Mouse (Mus musculus): Measurements from ENCODE around the gene Tmem50b.

Tmem50b gene

GRCm38 (mm10) chr16:91609501-91610245 is 12.1 kb upstream of the Tmem50b start:
- DNase-seq: peak; percentile 26 to 75

GRCm38 (mm10) chr16:91606958-91607357 is 9.4 kb upstream of the Tmem50b start:
- no peak for DNase-seq

DNA sequence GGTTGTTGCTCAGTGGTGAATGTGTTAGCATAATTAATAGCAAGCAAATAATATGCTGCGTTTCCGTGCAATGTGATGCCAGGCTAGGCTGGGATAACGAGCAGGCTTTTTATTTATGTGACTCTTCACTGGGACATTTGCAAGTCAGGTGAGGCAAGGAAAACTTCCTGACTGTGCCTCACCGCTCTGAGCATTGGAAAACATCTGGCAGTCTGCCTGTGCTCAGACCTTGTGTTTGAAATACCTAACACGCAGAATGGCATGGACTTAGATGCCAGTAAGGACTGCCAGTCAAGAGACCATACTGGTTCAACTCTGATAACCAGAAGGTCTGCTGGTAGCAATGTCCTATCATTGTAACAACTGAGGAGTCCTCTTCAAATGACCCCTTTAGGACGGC is 7.6 kb upstream of the Tmem50b start:
- no peak for DNase-seq

DNA sequence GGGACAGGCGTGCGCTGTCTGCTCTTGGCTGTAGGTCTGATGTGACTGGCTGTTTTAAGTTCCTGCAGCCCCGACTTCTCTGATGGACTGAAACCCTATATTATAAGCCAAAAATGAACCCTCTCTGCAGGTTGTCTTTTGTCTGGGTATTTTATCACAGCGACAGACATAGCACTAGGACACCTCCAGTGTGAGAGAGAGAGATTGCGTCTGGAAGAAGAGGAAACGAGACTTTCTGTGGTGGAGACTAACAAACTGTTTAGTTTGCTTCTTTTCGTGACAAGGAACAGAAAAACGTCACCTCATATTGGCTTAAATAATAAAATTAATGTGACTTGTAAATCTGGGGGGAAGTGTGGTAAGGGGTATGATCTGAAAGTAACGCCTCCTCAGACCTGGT is 4.1 kb upstream of the Tmem50b start:
- no peak for DNase-seq

- DNase-seq: no peak
Measured at GRCm38 (mm10) chr16:91601081-91601480, 3.5 kb upstream of the Tmem50b start.

DNA sequence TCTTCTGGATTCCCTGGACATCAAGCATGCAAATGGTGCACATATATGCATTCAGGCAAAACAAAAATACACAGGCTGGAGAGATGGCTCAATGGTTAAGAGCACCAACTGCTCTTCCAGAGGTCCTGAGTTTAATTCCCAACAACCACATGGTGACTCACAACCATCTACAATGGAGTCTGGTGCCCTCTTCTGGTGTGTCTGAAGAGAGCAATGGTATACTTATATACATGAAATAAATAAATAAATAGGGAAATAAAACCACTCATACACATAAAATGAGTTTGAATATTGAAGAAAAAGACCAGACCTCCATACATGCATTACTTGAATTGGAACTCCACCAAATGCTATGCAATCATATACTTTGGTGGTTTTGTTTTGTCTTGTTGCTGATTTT is 1.6 kb upstream of the Tmem50b start:
- no peak for DNase-seq

DNA sequence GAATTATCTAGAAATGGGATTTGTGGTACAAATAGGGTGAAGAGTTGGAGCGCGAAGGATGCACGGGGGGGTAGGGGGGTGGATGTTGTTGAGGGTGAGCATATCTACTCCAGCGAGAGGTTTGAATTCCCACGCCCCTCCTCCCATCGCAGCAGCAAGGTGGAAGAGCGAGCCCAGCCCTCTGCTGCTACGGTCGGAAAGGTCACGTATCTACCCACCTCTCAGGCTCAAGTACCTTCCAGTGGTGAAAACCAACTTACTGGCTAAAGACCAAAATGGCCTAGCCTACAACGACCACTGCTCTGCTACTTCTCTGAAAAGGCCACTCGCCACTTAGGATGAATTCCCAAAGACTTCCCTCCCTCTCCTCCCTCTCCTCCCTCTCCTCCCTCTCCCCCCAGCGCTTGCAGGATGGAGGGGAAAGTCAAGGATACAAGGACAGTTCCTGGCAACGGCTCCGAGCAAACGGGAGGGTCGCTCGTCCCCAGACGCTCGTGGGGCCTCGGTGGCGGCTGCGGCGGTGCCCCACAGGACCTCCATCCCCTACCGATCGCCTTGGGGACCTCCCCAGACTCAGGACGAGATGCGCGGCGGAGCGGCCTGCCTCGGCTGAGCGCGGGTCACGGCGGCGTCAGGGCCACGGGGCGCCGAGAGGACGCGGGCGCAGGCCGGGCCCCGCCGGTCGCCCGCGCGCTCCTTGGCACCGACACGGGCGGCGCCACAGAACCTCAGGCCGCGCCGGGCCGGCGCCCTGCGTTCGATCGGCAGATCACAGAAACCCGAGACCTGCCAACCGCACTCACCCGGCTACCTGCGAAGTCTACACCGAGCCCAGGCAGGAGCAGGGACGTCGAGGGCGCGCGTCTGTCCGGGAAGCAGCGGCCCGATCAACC is 575 bp downstream of the Tmem50b start:
- DNase-seq: no peak

DNA sequence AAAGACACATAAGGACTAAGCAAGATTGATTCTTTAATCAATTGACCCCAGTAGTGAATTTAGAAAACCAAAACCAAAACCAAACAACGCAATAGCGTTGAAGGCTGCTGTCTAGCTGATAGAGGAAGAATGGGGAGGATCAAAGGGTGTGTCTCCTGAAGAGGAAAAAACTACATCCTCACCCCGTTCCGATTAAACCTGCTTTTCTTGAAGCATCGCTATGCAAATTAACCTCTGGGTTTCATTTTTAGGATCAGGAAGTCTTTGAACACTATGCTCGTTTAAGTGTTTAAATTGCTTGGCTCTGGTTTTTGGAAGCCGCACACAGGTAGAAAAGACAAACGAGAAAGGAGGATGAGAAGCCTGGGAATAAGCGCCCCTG is 1.2 kb downstream of the Tmem50b start:
- no peak for DNase-seq

GRCm38 (mm10) chr16:91595076-91595475 is 2.5 kb downstream of the Tmem50b start:
- no peak for DNase-seq

GRCm38 (mm10) chr16:91593262-91593661 is 4.3 kb downstream of the Tmem50b start:
- no peak for DNase-seq

DNA sequence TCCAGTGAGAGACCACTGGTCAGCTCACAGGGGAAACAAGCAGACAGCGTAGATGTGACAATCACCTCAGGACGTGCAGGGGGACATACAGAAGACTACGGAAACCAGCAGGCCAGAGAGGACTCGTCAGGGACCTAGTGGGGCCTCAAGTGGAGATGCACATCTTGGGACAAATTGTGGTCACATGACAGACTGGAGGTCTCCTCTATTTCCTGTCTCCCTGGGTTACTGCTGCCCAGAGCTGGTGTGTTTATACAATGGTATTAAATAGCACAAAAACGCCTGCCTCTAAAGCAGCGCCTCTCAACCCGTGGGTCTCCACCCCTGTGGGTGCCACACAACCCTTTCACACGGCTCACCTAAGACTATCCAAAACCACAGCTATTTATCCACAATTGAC is 5.4 kb downstream of the Tmem50b start:
- DNase-seq: no peak

GRCm38 (mm10) chr16:91588703-91589102 is 8.9 kb downstream of the Tmem50b start:
- no peak for DNase-seq

GRCm38 (mm10) chr16:91587730-91588453 is 9.7 kb downstream of the Tmem50b start:
- DNase-seq: no peak

DNA sequence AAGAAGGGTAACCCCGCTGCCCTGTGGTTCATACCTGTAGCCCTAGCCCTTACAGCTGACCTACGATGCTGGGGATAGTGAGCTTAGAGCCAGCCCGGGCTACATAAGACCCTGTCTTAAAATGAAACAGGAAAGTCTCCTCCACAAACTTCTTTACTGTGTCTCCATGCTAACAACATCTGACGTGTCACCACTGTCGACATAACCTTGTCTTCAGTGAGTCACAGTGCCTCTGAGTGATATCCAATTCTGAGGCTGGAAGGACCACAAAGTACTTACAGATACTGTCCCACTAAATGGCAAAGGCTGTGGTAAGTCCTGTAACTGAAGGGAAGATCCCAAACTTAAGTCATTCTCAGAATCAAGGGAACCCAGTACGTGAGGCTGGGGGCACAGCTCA is 11.4 kb downstream of the Tmem50b start:
- DNase-seq: no peak

GRCm38 (mm10) chr16:91585617-91586016 is 12.0 kb downstream of the Tmem50b start:
- no peak for DNase-seq

DNA sequence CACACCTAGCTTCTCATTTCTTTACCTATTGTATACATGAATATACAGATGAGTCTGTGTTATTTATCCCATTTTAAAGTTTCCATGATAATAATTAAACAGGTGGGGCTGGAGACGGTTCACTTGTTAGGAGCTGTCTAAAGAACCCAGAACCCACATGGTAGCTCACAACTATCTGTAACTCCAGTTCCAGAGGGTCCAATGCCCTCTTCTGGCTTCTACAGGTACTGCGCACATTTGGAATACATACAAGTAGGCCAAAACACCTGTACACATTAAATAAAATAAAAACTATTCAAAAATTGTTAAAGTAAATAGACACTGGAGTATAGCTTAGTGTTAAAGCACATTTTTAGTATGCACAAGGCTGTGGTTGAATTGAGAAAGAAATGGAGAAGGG is 15.3 kb downstream of the Tmem50b start:
- peak in 1 of 2 experiments; percentile 50 for DNase-seq

DNA sequence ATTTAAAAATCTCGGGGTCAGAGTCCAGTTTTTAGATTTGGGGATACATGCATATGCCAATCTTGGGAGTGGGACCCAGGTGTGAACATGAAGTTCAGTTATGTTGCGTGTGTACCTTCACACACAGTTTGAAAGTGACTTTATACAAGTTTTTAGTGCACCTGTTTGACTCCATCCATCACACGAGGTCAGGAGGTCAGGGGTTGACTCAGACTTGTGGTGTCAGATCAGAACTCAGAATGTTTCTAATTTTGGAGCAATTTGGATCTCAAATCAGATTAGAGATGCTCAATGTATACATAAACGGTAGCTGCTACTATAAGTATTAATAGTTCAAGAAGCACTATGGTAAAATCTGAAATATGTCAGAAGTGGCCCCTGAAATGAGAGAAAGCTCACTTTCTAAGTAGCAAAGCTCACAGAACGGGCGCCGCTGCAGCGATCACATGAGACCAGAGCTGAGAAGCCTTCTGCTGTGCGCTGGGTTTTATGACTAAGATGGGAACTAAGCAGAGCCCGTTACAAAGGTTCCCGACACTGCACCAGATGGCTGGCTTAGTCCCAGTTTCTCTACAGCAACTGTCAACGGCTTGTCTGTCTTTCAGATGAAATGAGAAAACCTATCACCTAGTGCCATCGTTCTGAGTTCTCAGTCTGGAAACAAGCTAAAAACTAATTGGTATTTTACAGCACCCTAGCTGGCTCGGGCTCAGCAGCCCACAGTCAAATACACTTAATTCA is 18.4 kb downstream of the Tmem50b start:
- DNase-seq: no peak

DNA sequence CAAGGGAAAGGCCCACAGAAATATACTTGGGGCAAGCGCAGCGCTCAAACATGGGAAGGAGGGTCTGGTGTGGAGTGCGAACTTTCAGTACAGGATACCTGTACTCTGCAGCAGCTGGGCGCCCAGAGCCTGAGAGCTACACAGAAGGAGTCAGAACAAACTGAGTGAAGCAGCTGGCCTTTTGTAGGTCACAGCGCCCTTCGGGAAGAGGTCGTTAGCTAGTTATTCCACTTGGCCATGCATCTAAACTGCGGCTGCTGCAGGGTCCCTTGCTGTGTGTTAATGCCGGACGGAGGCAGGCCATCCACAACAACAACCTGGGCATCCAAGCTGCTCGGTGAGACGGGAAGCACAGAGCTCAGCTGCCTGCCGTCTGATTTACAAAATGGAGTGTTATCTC is 22.4 kb downstream of the Tmem50b start:
- DNase-seq: no peak

GRCm38 (mm10) chr16:91571105-91571504 is 26.5 kb downstream of the Tmem50b start:
- no peak for DNase-seq

DNA sequence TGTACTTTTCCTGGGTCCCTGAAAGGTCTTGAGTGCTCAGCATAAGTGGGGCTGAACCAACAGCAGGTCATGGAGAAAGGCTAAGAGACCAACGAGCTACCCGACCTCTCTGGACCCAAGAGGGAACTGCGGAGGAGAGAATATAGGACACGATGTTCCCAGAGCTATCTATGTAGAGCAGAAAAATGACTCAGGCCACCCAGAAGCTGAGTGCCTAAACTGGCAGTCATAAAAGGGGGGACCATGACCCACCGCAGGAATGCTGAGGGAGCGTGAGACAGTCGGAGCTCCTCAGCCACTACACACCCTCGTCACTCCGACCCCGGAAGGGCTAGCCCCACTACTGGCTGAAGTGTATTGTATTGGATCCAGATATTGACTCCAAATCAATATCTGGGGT is 28.6 kb downstream of the Tmem50b start:
- DNase-seq: no peak

- no peak for DNase-seq
Measured at GRCm38 (mm10) chr16:91566002-91566401, 31.6 kb downstream of the Tmem50b start.

GRCm38 (mm10) chr16:91565292-91565951 is 32.2 kb downstream of the Tmem50b start:
- no peak for DNase-seq

Data from lung, postnatal 4 days (tissue).